Mouse (Mus musculus): ENCODE data around the gene Slc44a2. TPM values are rescaled to one million over a fixed set of nuclear protein-coding genes. Genes with fewer than 3 reads are reported as not detected.
"Not testable (repeated sequence)": the region's sequence is repeated elsewhere in the genome, so short reads cannot be mapped to it uniquely, and the experiment has no call there.

Gene Slc44a2
- total RNA-seq (2021) (10 to 100 TPM; 30.9 to 56.0 TPM), polyA plus RNA-seq (2012; rRNA removed) (27.1 and 27.2 TPM in 2 replicates)
- long read RNA-seq, transcript Slc44a2-210 (22 exons, 3,478 nt): major isoform, 40 of 55 reads
- long read RNA-seq, partial matches to known transcripts: 2 of 55 reads
- long read RNA-seq, other reads (novel, unspliced or antisense): 13 of 55 reads

DNA sequence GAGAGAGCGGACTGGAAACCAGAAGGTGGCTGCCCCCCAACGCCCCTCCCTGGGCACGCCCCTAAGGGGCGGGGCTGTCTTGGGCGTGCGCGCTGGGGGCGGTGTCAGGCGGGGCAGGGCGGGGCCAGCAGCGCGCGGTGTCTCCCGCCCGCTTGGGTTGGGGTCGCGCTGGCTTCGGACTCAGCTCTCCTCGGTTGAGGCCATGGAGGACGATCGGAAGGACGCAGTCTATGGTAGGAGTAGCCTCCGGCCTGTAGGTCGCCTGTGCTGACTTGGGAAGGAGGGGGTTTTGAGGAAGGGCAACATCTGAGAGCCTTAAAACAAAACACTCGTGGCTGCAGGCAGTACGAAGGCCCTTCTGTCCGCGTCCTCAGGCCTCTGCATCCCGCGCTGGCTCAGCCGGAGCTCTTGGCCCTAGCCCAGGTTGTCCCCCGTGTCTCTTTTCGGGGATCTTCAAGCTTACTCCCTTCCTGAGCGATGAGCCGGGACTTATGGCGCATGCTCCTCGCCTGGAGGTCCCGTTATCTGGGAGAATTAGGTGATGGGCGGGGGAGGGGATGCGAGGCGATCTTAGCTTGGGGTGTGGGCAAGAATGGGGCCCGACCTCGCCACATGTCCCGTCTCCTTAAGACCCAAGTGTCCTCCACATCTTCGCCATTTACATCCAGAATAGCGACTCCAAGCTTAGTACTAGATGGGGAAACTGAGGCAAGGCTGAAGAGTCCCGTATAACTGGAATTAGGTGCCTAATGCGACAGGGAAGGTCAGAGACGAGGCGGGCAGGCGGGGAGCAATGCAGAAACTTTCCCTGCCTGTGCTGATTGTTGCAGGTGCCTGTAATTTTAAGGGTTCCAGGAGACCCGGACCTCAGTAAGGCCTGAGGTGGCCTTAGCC, at the start of gene Slc44a2:
Gene Slc44a2, plus strand, starts transcription at position 80 of the 894 bp plus-strand sequence.
- peak; percentile 94 for DNase-seq

- no peak for DNase-seq
Measured at GRCm38 (mm10) chr9:21272391-21272790, 48.1 kb upstream of the Slc44a2 start.

GRCm38 (mm10) chr9:21273094-21273493, 47.4 kb upstream of the Slc44a2 start:
- no peak for DNase-seq

DNA sequence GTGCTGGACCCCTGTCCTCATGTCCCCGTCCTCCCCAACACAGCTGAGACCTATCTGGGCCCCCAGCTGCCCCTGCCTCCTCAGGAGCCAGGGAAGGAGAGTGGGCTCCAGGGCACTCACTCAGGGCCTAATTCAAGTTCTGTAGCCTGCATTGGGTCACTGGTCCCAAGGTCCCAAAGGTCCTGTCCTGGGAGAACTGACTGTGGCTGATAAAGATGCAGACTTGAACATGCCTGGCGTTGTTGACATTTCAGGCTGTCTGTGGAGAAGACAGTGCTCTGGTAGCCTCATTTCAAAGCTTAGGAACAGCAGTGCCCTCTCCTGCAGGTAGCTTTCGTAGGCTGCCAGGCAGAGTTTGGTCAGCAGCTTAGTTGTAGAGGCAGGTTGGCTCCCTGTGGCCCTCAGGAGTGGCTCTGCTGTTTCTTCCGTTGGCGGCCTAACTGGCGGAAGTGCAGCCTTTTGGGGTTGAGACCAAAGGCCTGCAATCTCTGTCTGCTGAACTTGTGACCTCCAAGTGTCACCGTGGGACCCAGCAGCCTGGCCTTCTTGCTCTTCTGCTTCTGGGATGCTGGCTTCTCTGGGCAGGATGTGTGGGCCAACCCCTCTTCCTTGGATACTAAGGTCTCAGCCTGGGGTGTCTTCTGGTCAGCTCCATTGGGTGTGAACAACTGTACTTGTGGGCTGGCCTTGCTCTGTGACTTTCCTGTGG, 46.8 kb upstream of the Slc44a2 start:
- DNase-seq: no peak

DNA sequence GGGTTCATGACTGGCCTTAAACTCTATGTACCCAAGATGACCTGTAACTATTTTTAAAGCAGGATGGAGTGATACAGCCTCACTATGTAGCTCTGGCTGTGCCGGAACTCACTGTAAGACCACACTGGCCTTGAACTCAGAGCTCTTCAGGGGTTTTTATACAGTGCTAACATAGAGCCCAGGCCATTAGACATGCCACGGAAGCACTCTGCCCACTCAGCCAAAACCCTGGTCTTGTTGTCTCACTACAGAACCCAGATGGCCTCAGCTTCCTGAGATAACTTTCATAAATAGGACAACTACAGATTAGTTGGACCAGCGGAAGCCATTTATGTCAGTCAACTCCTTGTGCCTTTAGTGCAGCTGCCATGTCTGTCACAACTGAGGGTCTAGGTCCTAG, 46.2 kb upstream of the Slc44a2 start:
- DNase-seq: no peak

GRCm38 (mm10) chr9:21275013-21275710, 45.3 kb upstream of the Slc44a2 start:
- DNase-seq: no peak

DNA sequence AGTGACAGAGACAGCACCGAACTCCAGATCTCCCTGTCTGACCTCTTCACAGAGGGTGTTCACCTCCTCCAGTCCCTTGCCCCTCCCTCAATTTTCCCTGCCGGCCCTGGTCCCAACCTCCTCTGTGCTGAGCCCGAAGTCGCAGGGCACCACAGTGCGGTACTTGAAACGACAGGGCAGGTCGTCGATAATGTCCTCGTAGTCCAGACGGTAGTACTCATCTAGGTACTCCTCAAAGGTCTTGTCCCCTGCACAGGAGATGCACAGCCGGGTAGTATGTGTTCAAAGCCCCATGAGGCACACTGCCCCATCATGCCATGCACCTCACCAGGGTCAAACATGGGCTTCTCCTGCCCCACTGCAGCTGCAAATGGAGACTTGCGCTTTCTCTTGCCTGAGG, 44.8 kb upstream of the Slc44a2 start:
- no peak for DNase-seq

DNA sequence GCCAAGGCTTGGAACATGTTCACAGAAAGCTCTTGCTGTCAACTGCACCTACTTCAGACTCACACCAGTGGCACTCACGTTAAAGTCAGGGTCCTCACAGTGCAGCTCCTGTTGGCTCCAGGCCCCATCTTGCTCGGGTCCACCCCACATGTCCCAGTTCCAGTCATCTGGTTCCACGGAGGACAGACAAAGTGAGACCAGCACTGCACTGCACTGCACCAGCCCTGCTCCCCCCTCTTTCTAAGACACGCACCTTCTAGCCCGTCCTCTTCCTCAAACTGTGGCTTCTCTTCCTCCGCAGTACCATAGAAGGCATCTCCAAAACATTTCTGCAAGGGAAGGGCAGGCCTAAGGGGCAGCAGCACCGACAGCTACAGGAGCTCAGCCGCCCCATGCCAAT, 44.2 kb upstream of the Slc44a2 start:
- no peak for DNase-seq

- no peak for DNase-seq
Measured at GRCm38 (mm10) chr9:21277776-21278175, 42.7 kb upstream of the Slc44a2 start.

- no peak for DNase-seq
Measured at GRCm38 (mm10) chr9:21283591-21283990, 36.9 kb upstream of the Slc44a2 start.

GRCm38 (mm10) chr9:21283994-21284393, 36.5 kb upstream of the Slc44a2 start:
- DNase-seq: no peak

- no peak for DNase-seq
Measured at GRCm38 (mm10) chr9:21286753-21287152, 33.7 kb upstream of the Slc44a2 start.

DNA sequence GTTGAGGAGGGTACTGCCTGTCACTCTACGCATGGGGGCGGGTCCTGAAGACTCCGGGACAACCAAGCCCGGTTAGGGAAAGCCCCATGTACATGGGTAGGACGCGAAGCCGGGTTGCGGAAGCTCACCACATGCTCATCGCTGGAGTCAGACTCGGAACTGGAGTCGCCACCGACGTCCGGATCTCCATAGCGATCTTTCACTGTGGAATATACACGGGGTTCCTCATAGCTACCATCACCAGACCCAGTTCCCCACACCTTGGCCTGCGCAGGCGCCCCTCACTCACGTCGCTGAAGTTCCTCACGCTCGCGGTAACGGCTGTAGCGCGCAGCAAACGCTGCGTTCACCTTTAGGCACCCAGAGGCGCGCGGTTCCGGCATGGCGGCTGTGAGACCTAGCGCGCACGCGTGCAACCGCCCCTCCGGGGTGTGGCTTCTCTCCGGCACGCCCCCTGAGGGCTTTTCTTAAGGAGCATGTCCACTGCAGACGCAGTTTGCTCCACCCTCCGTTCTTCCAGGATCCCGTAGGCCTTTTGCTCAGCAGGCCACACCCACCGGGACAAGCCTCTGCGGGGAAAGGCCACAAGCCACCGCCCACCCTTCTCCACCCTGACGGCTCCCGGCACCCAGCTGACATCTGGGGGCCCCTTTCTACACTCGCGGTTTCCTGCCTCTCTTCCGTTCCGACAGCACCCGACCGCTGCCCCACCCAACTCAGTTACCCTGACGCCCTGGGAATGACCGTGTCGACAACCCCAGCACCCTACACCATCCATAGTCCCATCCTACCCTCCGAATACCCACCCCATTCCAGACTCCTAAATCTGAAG, 32.7 kb upstream of the Slc44a2 start, which contains the start of gene Kri1:
Gene Kri1, minus strand, starts transcription at position 399 of the 832 bp plus-strand sequence.
- DNase-seq: peak; percentile 99

GRCm38 (mm10) chr9:21288404-21289336, 31.8 kb upstream of the Slc44a2 start:
- DNase-seq: peak; percentile 74

DNA sequence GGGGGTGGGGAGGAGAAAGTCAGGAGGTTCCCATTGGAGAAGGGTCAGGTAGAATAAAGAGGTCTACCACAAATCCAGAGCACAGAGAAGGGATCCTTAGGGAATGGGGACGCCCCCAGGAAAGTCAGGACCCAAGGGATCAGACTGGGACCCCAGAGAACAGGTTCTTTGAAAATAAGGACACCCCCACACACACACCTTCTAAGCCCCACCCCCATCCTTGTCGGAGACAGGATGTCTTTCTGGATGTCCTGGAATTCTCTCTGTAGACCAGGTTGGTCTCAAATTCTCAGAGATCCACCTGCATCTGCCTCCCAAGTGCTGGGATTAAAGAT, 31.2 kb upstream of the Slc44a2 start:
- no peak for DNase-seq

GRCm38 (mm10) chr9:21290589-21290988, 29.9 kb upstream of the Slc44a2 start:
- no peak for DNase-seq

GRCm38 (mm10) chr9:21291022-21291787, 29.3 kb upstream of the Slc44a2 start, which contains the start of gene Cdkn2d:
Cdkn2d (minus strand) TSS chr9:21291407.
- DNase-seq: peak; percentile 100

DNA sequence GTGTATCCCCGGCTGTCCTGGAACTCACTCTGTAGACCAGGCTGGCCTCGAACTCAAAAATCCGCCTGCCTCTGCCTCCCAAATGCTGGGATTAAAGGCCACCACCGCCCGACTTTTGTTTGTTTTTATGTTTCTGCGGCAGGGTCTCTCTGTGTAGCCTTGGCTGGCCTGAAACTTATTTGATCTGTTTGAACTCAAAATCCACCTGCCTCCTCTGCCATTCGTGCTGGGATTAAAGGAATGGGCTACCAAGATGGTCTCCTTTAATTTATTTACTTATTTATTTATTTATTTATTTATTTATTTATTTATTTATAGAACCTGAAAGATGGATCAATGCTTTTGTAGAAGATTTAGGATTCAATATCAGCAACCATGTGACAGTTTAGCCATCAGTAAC, 28.6 kb upstream of the Slc44a2 start:
- not testable (repeated sequence) for DNase-seq

DNA sequence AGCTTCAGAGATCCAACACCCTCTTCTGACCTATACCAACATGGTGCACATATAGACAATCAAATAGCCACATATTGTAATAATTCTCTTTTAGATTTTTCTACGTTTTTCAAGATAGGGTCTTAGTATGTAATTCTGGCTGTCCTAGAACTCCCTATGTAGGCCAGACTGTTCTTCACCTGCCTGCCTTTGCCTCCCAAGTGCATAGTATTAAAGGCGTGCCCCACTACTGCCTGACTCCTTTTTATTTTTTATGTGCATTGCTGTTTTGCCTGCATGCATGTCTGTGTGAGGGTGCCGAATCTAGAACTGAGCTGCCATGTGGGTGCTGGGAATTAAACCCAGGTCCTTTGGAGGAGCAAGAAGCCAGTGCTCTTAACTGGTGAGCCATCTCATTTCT, 28.2 kb upstream of the Slc44a2 start:
- no peak for DNase-seq

Measured in adrenal gland, adult 2 months (tissue).